ENCODE assay signal across 9 mouse cellular contexts in the genomic region with DNA sequence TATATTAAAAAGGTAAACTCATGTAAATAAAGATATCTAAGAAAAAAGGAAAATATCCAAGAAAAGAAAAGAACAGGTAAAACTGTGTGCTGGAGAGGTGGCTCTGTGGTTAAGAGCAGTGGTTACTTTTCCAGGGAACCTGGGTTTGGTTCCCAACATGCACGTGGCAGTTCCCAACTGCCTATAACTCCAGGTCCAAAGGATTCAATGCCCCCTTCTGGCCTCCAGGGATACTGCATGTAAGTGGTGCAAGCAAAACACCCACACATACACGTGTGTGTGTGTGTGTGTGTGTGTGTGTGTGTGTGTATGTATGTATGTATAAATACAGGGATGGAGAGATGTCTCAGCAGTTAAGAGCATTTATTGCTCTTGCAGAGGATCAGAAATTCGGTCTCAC. TPM values are rescaled to one million over a fixed set of nuclear protein-coding genes. Genes with fewer than 3 reads are reported as not detected.
DNase-seq lines count a peak whose midpoint lies in the region; ATAC-seq and TF ChIP-seq lines count a peak whose summit lies in the region.
"Had no signal": no experiment of that assay in that cellular context is flagged by ENCODE, and none has a peak within 500 bp of the region (broad histone marks: within the 10 kb centered on the region; RNA-seq: fewer than 3 reads in every experiment).

No protein-coding gene starts in this region.

- H3K79me2 ChIP-seq in MEL (ENCODE audit: control insufficient read depth, insufficient read depth, low read length, poor library complexity) = no peaks in the 10 kb centered on the region

- no peak for TF ChIP-seq EP300 in MEL (IDR thresholded peaks at IDR 0.05; ENCODE audit: low read depth in 1 of 2, low read length in 2 of 2)

- peak; percentile 43 for TF ChIP-seq RAD21 in MEL (IDR thresholded peaks at IDR 0.05; ENCODE audit: low read depth, low read length)

- no peaks in the 10 kb centered on the region for H3K27me3 ChIP-seq in kidney, adult 2 months (replicated peaks; ENCODE audit: control insufficient read depth, insufficient read depth, low read length)
- no peaks in the 10 kb centered on the region for H3K27me3 ChIP-seq in kidney, embryonic 16.5 days (ENCODE audit: insufficient read depth, low read length)
- H3K27me3 ChIP-seq in MEL (ENCODE audit: control insufficient read depth in 1 of 2, insufficient read depth in 2 of 2, low read length in 2 of 2) = no peaks in the 10 kb centered on the region
- peaks cover 16% of the 10 kb centered on the region; the same call in 1 of the 2 replicates for H3K27me3 ChIP-seq in embryonic facial prominence, embryonic 10.5 days (replicated peaks; ENCODE audit: low read depth, poor library complexity, severe bottlenecking)
- H3K27me3 ChIP-seq: neural tube, embryonic 12.5 days had no signal

- H3K27ac ChIP-seq in kidney, adult 2 months (ENCODE audit: insufficient read depth, low read depth, low read length) = no peak overlapping the region
- no peak overlapping the region for H3K27ac ChIP-seq in kidney, embryonic 16.5 days (ENCODE audit: low read length)
- no peak overlapping the region for H3K27ac ChIP-seq in MEL (ENCODE audit: control insufficient read depth, low read depth, low read length)
- H3K27ac ChIP-seq in embryonic facial prominence, embryonic 10.5 days (replicated peaks) = no peak overlapping the region
- H3K27ac ChIP-seq: neural tube, embryonic 12.5 days had no signal

- H3K4me3 ChIP-seq in kidney, adult 2 months (ENCODE audit: insufficient read depth, low read depth, low read length) = no peak overlapping the region
- H3K4me3 ChIP-seq in kidney, embryonic 16.5 days (ENCODE audit: low read length) = no peak overlapping the region
- no peak overlapping the region for H3K4me3 ChIP-seq in MEL (ENCODE audit: control insufficient read depth in 1 of 2, insufficient read depth in 1 of 2, low read depth in 2 of 2, low read length in 2 of 2)
- H3K4me3 ChIP-seq in embryonic facial prominence, embryonic 10.5 days = no peak overlapping the region
- H3K4me3 ChIP-seq: neural tube, embryonic 12.5 days had no signal

- no peak for TF ChIP-seq POLR2A in kidney, adult 2 months (IDR thresholded peaks at IDR 0.05; ENCODE audit: low read depth, low read length)
- TF ChIP-seq POLR2A in MEL (IDR thresholded peaks at IDR 0.05; ENCODE audit: control insufficient read depth in 1 of 2, insufficient read depth in 1 of 2, low read depth in 1 of 2, low read length in 2 of 2, poor library complexity in 1 of 2) = no peak

- WGBS in kidney, adult 2 months = 34% methylated on average over 3 of the region's 3 CpGs
- 35% methylated on average over 3 of the region's 3 CpGs for WGBS in kidney, embryonic 16.5 days
- WGBS in embryonic facial prominence, embryonic 10.5 days = 34% methylated on average over 3 of the region's 3 CpGs

- no peaks in the 10 kb centered on the region for H3K9me3 ChIP-seq in kidney, embryonic 16.5 days (ENCODE audit: low read length)
- H3K9me3 ChIP-seq in MEL (replicated peaks; ENCODE audit: insufficient read depth, low read length) = no peaks in the 10 kb centered on the region
- H3K9me3 ChIP-seq in embryonic facial prominence, embryonic 10.5 days = no peaks in the 10 kb centered on the region
- H3K9me3 ChIP-seq: neural tube, embryonic 12.5 days had no signal

- no peak for ATAC-seq in kidney, embryonic 16.5 days (ENCODE audit: low FRiP score, low TSS enrichment)
- no peak for ATAC-seq in inflammation-experienced regulatory T-cells, adult 6 months

- H3K9ac ChIP-seq in kidney, embryonic 16.5 days (replicated peaks; ENCODE audit: low read length) = no peak overlapping the region
- no peak overlapping the region for H3K9ac ChIP-seq in MEL (ENCODE audit: control insufficient read depth, low read depth, low read length, poor library complexity, severe bottlenecking)
- H3K9ac ChIP-seq: neural tube, embryonic 12.5 days had no signal

- no peaks in the 10 kb centered on the region for H3K4me1 ChIP-seq in kidney, adult 2 months (ENCODE audit: control insufficient read depth, insufficient read depth, low read length)
- peaks cover 5% of the 10 kb centered on the region; the same call in 1 of the 2 replicates for H3K4me1 ChIP-seq in kidney, embryonic 16.5 days (ENCODE audit: insufficient read depth, low read length)
- H3K4me1 ChIP-seq in MEL (ENCODE audit: control insufficient read depth in 1 of 2, insufficient read depth in 2 of 2, low read length in 2 of 2) = no peaks in the 10 kb centered on the region
- peaks cover 7% of the 10 kb centered on the region for H3K4me1 ChIP-seq in embryonic facial prominence, embryonic 10.5 days
- H3K4me1 ChIP-seq: neural tube, embryonic 12.5 days had no signal

- no peak overlapping the region for H3K4me2 ChIP-seq in kidney, embryonic 16.5 days (replicated peaks; ENCODE audit: low read depth, low read length)

- peak; percentile 50 to 81 for DNase-seq in adrenal gland, adult (ENCODE audit: inconsistent age in 2 of 2, low spot score in 1 of 2)
- DNase-seq in adrenal gland, postnatal 4 days (ENCODE audit: low spot score in 2 of 2) = no peak
- DNase-seq in kidney, adult 2 months = peak; percentile 68
- peak; percentile 71 for DNase-seq in MEL (ENCODE audit: low read depth, low spot score)
- DNase-seq in embryonic facial prominence, embryonic 10.5 days (ENCODE audit: low spot score) = peak; percentile 56
- DNase-seq in lung, postnatal 14 days = peak; percentile 56

- H3K36me3 ChIP-seq in kidney, adult 2 months (ENCODE audit: control insufficient read depth, insufficient read depth, low read length) = peaks cover 2% of the 10 kb centered on the region; the same call in 1 of the 2 replicates
- H3K36me3 ChIP-seq in kidney, embryonic 16.5 days (ENCODE audit: insufficient read depth, low read length) = no peaks in the 10 kb centered on the region
- H3K36me3 ChIP-seq in MEL (ENCODE audit: control insufficient read depth in 1 of 2, insufficient read depth in 2 of 2, low read length in 2 of 2) = no peaks in the 10 kb centered on the region
- no peaks in the 10 kb centered on the region for H3K36me3 ChIP-seq in embryonic facial prominence, embryonic 10.5 days (replicated peaks)
- H3K36me3 ChIP-seq: neural tube, embryonic 12.5 days had no signal

- peak; percentile 74 for TF ChIP-seq CTCF in kidney, adult 2 months (conservative IDR thresholded peaks at IDR 0.05; ENCODE audit: insufficient read depth, insufficient read length, low read depth, low read length)
- peak; percentile 51 to 75 (median 63) for TF ChIP-seq CTCF in MEL (IDR thresholded peaks at IDR 0.05 in 2 of 3, conservative IDR thresholded peaks at IDR 0.05 in 1 of 3; ENCODE audit: control insufficient read depth in 1 of 3, insufficient read depth in 1 of 3, low read depth in 2 of 3, low read length in 3 of 3, poor library complexity in 1 of 3, severe bottlenecking in 1 of 3)

TF ChIP-seq in MEL, 35 proteins besides CTCF, POLR2A, EP300 and RAD21 (continues in another document):
- TF ChIP-seq ZC3H11A (IDR thresholded peaks at IDR 0.05; ENCODE audit: low read depth, low read length) (no peak), NELFE (IDR thresholded peaks at IDR 0.05; ENCODE audit: low read depth, low read length) (no peak), MXI1 (IDR thresholded peaks at IDR 0.05; ENCODE audit: low read depth, low read length) (peak; percentile 67), MAX (IDR thresholded peaks at IDR 0.05; ENCODE audit: low read length) (0 out of 2 replicates have a peak, but pooled peaks have one; percentile 60)

RNA-seq across cellular contexts. Expression of a gene that starts 12.6 kb away (rescaled TPM):
- 1 to 10 TPM; 1.9 to 3.6 TPM for total RNA-seq in adrenal gland, postnatal 4 days (2021)
- 98.5 and 101 TPM in 2 replicates for polyA plus RNA-seq in kidney, adult 2 months (2012; rRNA removed)
- 11.2 and 12.2 TPM in 2 replicates for polyA plus RNA-seq in kidney, embryonic 16.5 days (2015; fragmentation: Nextera tagmentation; extraction: Ambion mirVana)
- not detected in 2 replicates for total RNA-seq in MEL (2012; rRNA removed)
- polyA plus RNA-seq in MEL (2012; ENCODE audit: insufficient read depth in 1 of 2, insufficient read length in 2 of 2, low read depth in 1 of 2, low replicate concordance in 2 of 2, missing spikeins in 1 of 2) = not detected
- not detected in 2 replicates for polyA plus RNA-seq in embryonic facial prominence, embryonic 10.5 days (2016; fragmentation: Nextera tagmentation; extraction: Ambion mirVana)
- not detected for polyA plus RNA-seq in inflammation-experienced regulatory T-cells, adult 6 months (2017; shearing (Covaris generic))
- polyA plus RNA-seq: neural tube, embryonic 12.5 days had no signal

RNA-seq across cellular contexts. Expression of a gene that starts 17.4 kb away (rescaled TPM):
- total RNA-seq in adrenal gland, postnatal 4 days (2021) = 10 to 100 TPM; 56.6 to 62.0 TPM
- polyA plus RNA-seq in kidney, adult 2 months (2012; rRNA removed) = 34.6 and 37.5 TPM in 2 replicates
- polyA plus RNA-seq in kidney, embryonic 16.5 days (2015; fragmentation: Nextera tagmentation; extraction: Ambion mirVana) = 55.3 and 55.5 TPM in 2 replicates
- 10.9 and 11.0 TPM in 2 replicates for total RNA-seq in MEL (2012; rRNA removed)
- polyA plus RNA-seq in MEL (2012; ENCODE audit: insufficient read depth in 1 of 2, insufficient read length in 2 of 2, low read depth in 1 of 2, low replicate concordance in 2 of 2, missing spikeins in 1 of 2) = 10 to 100 TPM in 1 of 2 experiments, not detected in 1; 32.7 TPM
- 50.5 and 51.9 TPM in 2 replicates for polyA plus RNA-seq in embryonic facial prominence, embryonic 10.5 days (2016; fragmentation: Nextera tagmentation; extraction: Ambion mirVana)
- 10 to 100 TPM; 60.8 to 67.3 (median 61.3) TPM for polyA plus RNA-seq in inflammation-experienced regulatory T-cells, adult 6 months (2017; shearing (Covaris generic))

RNA-seq across cellular contexts. Expression of a gene that starts 54.7 kb away (rescaled TPM):
- 10 to 100 TPM; 20.4 to 24.0 TPM for total RNA-seq in adrenal gland, postnatal 4 days (2021)
- polyA plus RNA-seq in kidney, adult 2 months (2012; rRNA removed) = 1.3 and 1.4 TPM in 2 replicates
- 23.7 and 27.0 TPM in 2 replicates for polyA plus RNA-seq in kidney, embryonic 16.5 days (2015; fragmentation: Nextera tagmentation; extraction: Ambion mirVana)
- total RNA-seq in MEL (2012; rRNA removed) = 55.5 and 60.8 TPM in 2 replicates
- 100 to 1,000 TPM in 1 of 2 experiments, not detected in 1; 145 TPM for polyA plus RNA-seq in MEL (2012; ENCODE audit: insufficient read depth in 1 of 2, insufficient read length in 2 of 2, low read depth in 1 of 2, low replicate concordance in 2 of 2, missing spikeins in 1 of 2)
- 49.8 and 54.4 TPM in 2 replicates for polyA plus RNA-seq in embryonic facial prominence, embryonic 10.5 days (2016; fragmentation: Nextera tagmentation; extraction: Ambion mirVana)
- 10 to 100 TPM in 1 of 3 experiments, 1 to 10 TPM in 1, under 1 TPM in 1; 0.81 to 10.1 (median 3.4) TPM for polyA plus RNA-seq in inflammation-experienced regulatory T-cells, adult 6 months (2017; shearing (Covaris generic))

RNA-seq across cellular contexts. Expression of a gene that starts 56.5 kb away (rescaled TPM):
- 1 to 10 TPM in 1 of 2 experiments, under 1 TPM in 1; 0.53 to 1.0 TPM for total RNA-seq in adrenal gland, postnatal 4 days (2021)
- polyA plus RNA-seq in kidney, adult 2 months (2012; rRNA removed) = 0.27 and 0.34 TPM in 2 replicates
- 0.09 and 0.14 TPM in 2 replicates for polyA plus RNA-seq in kidney, embryonic 16.5 days (2015; fragmentation: Nextera tagmentation; extraction: Ambion mirVana)
- total RNA-seq in MEL (2012; rRNA removed) = 0.04 and 0.20 TPM in 2 replicates
- polyA plus RNA-seq in MEL (2012; ENCODE audit: insufficient read depth in 1 of 2, insufficient read length in 2 of 2, low read depth in 1 of 2, low replicate concordance in 2 of 2, missing spikeins in 1 of 2) = under 1 TPM in 1 of 2 experiments, not detected in 1; 0.31 TPM
- polyA plus RNA-seq in embryonic facial prominence, embryonic 10.5 days (2016; fragmentation: Nextera tagmentation; extraction: Ambion mirVana) = 0.06 and 0.19 TPM in 2 replicates
- under 1 TPM in 1 of 3 experiments, not detected in 2; 0.30 TPM for polyA plus RNA-seq in inflammation-experienced regulatory T-cells, adult 6 months (2017; shearing (Covaris generic))

Comparison
In these comparisons a context has a peak if more than half of its experiments do, and no peak if none do; other contexts are left out.
1. DNase-seq: peak in adrenal gland, adult (2 of 2), kidney, adult 2 months (single experiment), MEL (single experiment), embryonic facial prominence, embryonic 10.5 days (single experiment) and lung, postnatal 14 days (single experiment); none in adrenal gland, postnatal 4 days (0 of 2).
2. RNA of a gene that starts 12.6 kb away (polyA plus RNA-seq): 98.5 to 101 TPM in kidney, adult 2 months and 11.2 to 12.2 TPM in kidney, embryonic 16.5 days; not detected in embryonic facial prominence, embryonic 10.5 days, not detected in MEL and not detected in inflammation-experienced regulatory T-cells, adult 6 months; every median in the first group is over 10 times any median in the second.